15 mouse cellular contexts compared by ENCODE assay signal in genomic region chr11:87322558-87322957, GRCm38 (mm10).
"Had no signal": no experiment of that assay in that cellular context is flagged by ENCODE, and none has a peak within 500 bp of the region (broad histone marks: within the 10 kb centered on the region; RNA-seq: fewer than 3 reads in every experiment).

No protein-coding gene starts in this region.

- H3K4me3 ChIP-seq: liver, embryonic 13.5 days; lung, embryonic 15.5 days; neural tube, embryonic 12.5 days; neural tube, embryonic 15.5 days; stomach, embryonic 15.5 days had no signal

- H3K27ac ChIP-seq: liver, embryonic 13.5 days; lung, embryonic 15.5 days; neural tube, embryonic 12.5 days; neural tube, embryonic 15.5 days; stomach, embryonic 15.5 days had no signal

- H3K9ac ChIP-seq: liver, embryonic 13.5 days; lung, embryonic 15.5 days; neural tube, embryonic 12.5 days; neural tube, embryonic 15.5 days; stomach, embryonic 15.5 days had no signal

- DNase-seq: kidney, adult 18-20 months; kidney, adult 9 months; kidney, postnatal 14 days; liver, embryonic 13.5 days; lung, postnatal 10 days; lung, postnatal 36 days; midbrain, embryonic 14.5 days; spleen, adult 18-20 months; thymus, postnatal 36 days had no signal

- H3K4me1 ChIP-seq: lung, embryonic 15.5 days; neural tube, embryonic 12.5 days; stomach, embryonic 15.5 days had no signal

- ATAC-seq: intestine, embryonic 16.5 days had no signal

- H3K4me2 ChIP-seq: liver, embryonic 13.5 days; lung, embryonic 15.5 days; midbrain, embryonic 11.5 days; neural tube, embryonic 12.5 days; neural tube, embryonic 15.5 days; stomach, embryonic 15.5 days had no signal

- H3K36me3 ChIP-seq: liver, embryonic 13.5 days; lung, embryonic 15.5 days; neural tube, embryonic 12.5 days; neural tube, embryonic 15.5 days; stomach, embryonic 15.5 days had no signal

- H3K9me3 ChIP-seq: liver, embryonic 13.5 days; lung, embryonic 15.5 days; neural tube, embryonic 12.5 days; neural tube, embryonic 15.5 days; stomach, embryonic 15.5 days had no signal

- H3K27me3 ChIP-seq: liver, embryonic 13.5 days; lung, embryonic 15.5 days; neural tube, embryonic 12.5 days; neural tube, embryonic 15.5 days; stomach, embryonic 15.5 days had no signal
